Mouse (Mus musculus) neural tube, embryonic 13.5 days (tissue): Measurements from ENCODE around the gene Rnf38. TPM values are rescaled to one million over a fixed set of nuclear protein-coding genes. Genes with fewer than 3 reads are reported as not detected.

Experiments
- ATAC-seq: fragments of 200-750 bp; cut with Nextera tagmentation; 2 replicates; pipeline ENCODE4 v1.8.0; 2017; ENCODE audit warnings: low read depth, mild to moderate bottlenecking, moderate TSS enrichment, moderate library complexity
- H3K27ac ChIP-seq: fragments of 300-500 bp; sonication (generic); replicated peaks from 2 replicates; pipeline ENCODE4 v1.5.1; 2015; ENCODE audit warnings: moderate library complexity, mild to moderate bottlenecking, inconsistent platforms
- H3K27me3 ChIP-seq: fragments of 300-500 bp; sonication (generic); 2 replicates; pipeline ENCODE4 v1.6.1; 2015; ENCODE audit warnings: mild to moderate bottlenecking, inconsistent platforms
- H3K36me3 ChIP-seq: fragments of 300-500 bp; sonication (generic); 2 replicates; pipeline ENCODE4 v1.6.1; 2015; ENCODE audit warnings: mild to moderate bottlenecking, inconsistent platforms
- H3K4me1 ChIP-seq: fragments of 300-500 bp; sonication (generic); replicated peaks from 2 replicates; pipeline ENCODE4 v1.6.1; 2015; ENCODE audit warnings: inconsistent platforms
- H3K4me2 ChIP-seq: fragments of 300-500 bp; sonication (generic); 2 replicates; pipeline ENCODE4 v1.6.1; 2015; ENCODE audit warnings: inconsistent platforms, mild to moderate bottlenecking, moderate library complexity
- H3K4me3 ChIP-seq: fragments of 300-500 bp; sonication (generic); 2 replicates; pipeline ENCODE4 v1.5.1; 2015; ENCODE audit warnings: mild to moderate bottlenecking, inconsistent platforms
- H3K9ac ChIP-seq: fragments of 300-500 bp; sonication (generic); 2 replicates; pipeline ENCODE4 v1.6.1; 2015; ENCODE audit warnings: moderate library complexity, mild to moderate bottlenecking, inconsistent platforms
- H3K9me3 ChIP-seq: fragments of 300-500 bp; sonication (generic); 2 replicates; pipeline ENCODE4 v1.6.1; 2016; ENCODE audit warnings: inconsistent platforms
- WGBS: fragments of 180-500 bp; shearing (Covaris S2); methylation state at CpG from one replicate; pipeline ENCODE4 v1.1.7; 2015; 5-methylcytosine and 5-hydroxymethylcytosine counted together
- polyA plus RNA-seq: library from polyadenylated mRNA; unstranded; fragments of >200 nt; fragmentation: Nextera tagmentation; extraction: Ambion mirVana; gene quantifications from 2 replicates; pipeline ENCODE4 v1.2.1, GENCODE M21; 2015

Rnf38 gene
- polyA plus RNA-seq, 1 experiment from 2014 or later: 34.1 TPM

- 4% methylated on average over 9 of the region's 10 CpGs for WGBS
- Histone ChIP-seq H3K4me3 (peak overlapping the region; percentile 10), H3K27ac (peak overlapping the region; percentile 76), H3K27me3 (no peaks in the 10 kb centered on the region), H3K9ac (no peak overlapping the region), H3K9me3 (no peaks in the 10 kb centered on the region), H3K4me2 (peak overlapping the region; percentile 39), H3K4me1 (peaks cover 59% of the 10 kb centered on the region), H3K36me3 (no peaks in the 10 kb centered on the region)
- ATAC-seq: no peak
Measured at GRCm38 (mm10) chr4:44249705-44250104, 16.1 kb upstream of the Rnf38 start.

DNA sequence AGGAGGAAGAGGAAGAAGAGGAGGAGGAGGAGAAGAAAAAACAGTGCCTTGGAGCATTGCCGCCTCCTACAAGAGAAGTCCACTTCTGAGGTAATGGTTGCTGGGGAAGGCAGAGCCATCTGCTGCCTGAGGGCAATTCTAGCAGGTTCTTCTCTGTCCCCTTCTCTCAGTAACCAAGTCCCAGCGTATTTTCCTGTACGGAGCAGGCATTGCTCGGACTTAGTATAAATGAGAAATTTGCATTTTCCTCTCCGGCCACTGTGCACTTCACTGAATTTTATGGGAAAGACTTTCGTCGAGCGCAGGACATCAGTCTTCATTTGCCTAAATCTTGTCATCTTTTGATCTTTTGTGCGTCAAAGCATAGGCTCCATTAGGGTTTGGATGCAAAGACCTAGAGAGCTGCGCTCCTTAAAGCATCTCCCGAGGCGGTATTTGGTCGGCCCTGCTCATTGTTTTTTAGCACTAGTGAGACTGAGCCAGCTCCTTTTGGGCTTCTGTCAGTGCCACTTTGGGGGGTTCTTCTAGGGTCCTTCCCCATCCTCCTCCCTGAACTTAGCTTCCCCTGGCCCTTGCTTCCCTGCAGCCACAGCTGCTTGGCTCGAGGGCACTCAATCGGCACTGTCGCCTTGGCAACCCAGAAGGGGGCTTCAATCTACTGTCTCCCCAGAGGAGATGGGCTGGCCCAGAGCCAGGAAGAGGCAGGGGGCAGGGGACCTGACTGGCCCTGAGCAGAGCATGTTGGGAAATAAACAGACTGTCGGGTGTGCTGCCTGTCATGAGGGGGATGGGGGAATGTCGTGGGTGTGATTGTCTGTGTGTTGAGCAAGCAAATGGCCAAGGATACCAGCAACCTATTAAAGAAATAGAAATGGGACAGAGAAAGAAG lies 13.7 kb upstream of the Rnf38 start:
- no peaks in the 10 kb centered on the region for H3K9me3 ChIP-seq
- H3K27ac ChIP-seq: peak overlapping the region; percentile 92
- peak overlapping the region; percentile 48 for H3K4me2 ChIP-seq
- ATAC-seq: peak; percentile 92
- H3K27me3 ChIP-seq: no peaks in the 10 kb centered on the region
- WGBS: 4% methylated on average over 18 of the region's 18 CpGs
- peak overlapping the region; percentile 21 for H3K4me3 ChIP-seq
- no peaks in the 10 kb centered on the region for H3K36me3 ChIP-seq
- H3K4me1 ChIP-seq: peaks cover 49% of the 10 kb centered on the region
- H3K9ac ChIP-seq: peak overlapping the region; percentile 34; the same call in 1 of the 2 replicates

- no peak overlapping the region for H3K4me2 ChIP-seq
- no peaks in the 10 kb centered on the region for H3K36me3 ChIP-seq
- WGBS: 87% methylated on average over 4 of the region's 4 CpGs
- H3K4me1 ChIP-seq: peaks cover 39% of the 10 kb centered on the region
- no peak overlapping the region; the same call in 1 of the 2 replicates for H3K27ac ChIP-seq
- no peak overlapping the region for H3K4me3 ChIP-seq
- H3K9ac ChIP-seq: no peak overlapping the region
- no peaks in the 10 kb centered on the region for H3K27me3 ChIP-seq
- ATAC-seq: no peak
- no peaks in the 10 kb centered on the region for H3K9me3 ChIP-seq
Measured at GRCm38 (mm10) chr4:44246285-44246684, 12.7 kb upstream of the Rnf38 start.

DNA sequence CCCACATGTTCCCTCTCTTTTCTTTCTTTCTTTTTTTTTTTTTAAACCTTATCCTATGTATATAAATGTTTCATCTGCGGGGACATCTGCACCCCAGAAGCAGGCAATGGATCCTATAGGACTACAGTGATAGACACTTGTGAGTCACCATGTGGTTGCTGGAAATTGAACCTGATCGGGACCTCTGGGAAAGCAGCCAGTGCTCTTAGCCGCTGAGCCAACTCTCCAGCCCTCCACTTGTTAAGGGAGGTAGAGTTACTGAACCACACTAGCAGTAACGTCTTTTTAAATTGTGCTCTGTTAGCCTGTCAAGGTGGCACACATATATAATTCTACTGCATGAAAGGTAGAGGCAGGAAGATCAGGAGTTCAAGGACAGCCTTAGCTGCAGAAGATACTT lies 8.0 kb upstream of the Rnf38 start:
- H3K27ac ChIP-seq: no peak overlapping the region
- 74% methylated on average over 4 of the region's 4 CpGs for WGBS
- no peak overlapping the region for H3K4me3 ChIP-seq
- no peaks in the 10 kb centered on the region for H3K36me3 ChIP-seq
- no peaks in the 10 kb centered on the region for H3K9me3 ChIP-seq
- H3K4me1 ChIP-seq: no peaks in the 10 kb centered on the region
- no peak for ATAC-seq
- H3K9ac ChIP-seq: no peak overlapping the region
- H3K27me3 ChIP-seq: no peaks in the 10 kb centered on the region
- no peak overlapping the region for H3K4me2 ChIP-seq

- Histone ChIP-seq H3K27ac (no peak overlapping the region), H3K4me2 (no peak overlapping the region), H3K9me3 (no peaks in the 10 kb centered on the region), H3K4me1 (peaks cover 30% of the 10 kb centered on the region), H3K36me3 (no peaks in the 10 kb centered on the region), H3K27me3 (no peaks in the 10 kb centered on the region), H3K4me3 (no peak overlapping the region), H3K9ac (no peak overlapping the region)
- ATAC-seq: no peak
- 65% methylated on average over 2 of the region's 2 CpGs for WGBS
Measured at GRCm38 (mm10) chr4:44235946-44236345, 2.4 kb upstream of the Rnf38 start.

DNA sequence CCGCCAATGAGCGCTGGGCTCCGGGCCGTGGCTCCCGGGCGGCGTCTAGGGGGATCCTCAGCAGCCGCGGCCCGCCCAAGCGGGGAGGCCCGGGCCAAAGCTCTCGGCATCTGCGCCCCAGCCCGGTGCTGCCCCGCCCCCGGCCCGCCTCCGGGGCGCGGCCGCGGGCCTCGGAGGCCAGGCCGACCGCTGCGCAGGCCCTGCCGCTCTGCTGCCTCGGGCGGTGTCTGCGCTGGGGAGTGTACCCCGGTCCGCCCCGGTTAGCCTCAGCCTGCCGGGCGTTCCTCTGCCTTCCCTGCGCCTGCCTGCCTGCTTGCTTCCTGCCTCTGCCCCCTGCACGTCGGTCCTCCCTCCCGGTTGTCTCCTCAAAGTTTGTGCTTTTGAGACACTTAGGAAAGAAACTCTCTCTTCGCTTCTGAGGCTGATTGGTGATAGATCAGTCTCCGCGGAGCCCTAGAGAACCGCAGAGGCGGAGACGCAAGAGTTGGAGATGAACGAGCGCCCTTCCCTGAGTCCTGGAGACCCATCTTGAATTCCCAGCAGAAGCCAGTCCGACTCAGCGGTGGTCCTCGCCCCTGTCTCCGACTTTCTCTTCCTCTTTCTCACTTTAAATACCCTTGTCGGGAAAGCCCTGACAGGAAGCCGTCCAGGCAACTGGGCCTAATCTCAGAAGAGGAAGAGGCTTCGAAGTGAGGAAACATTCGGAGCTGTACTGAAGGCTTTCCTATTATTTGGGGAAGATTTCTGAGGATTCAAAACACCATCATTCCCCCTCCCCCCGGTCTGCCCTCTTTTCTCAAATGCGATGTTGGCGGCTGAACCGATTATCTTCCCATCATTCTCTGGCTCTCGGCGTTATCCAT lies 646 bp upstream of the Rnf38 start:
- peak overlapping the region; percentile 91 for H3K27ac ChIP-seq
- H3K36me3 ChIP-seq: no peaks in the 10 kb centered on the region
- peaks cover 37% of the 10 kb centered on the region for H3K4me1 ChIP-seq
- peak; percentile 97 for ATAC-seq
- no peaks in the 10 kb centered on the region for H3K27me3 ChIP-seq
- under 1% methylated on average over 53 of the region's 62 CpGs for WGBS
- peak overlapping the region; percentile 98 for H3K9ac ChIP-seq
- H3K4me3 ChIP-seq: peak overlapping the region; percentile 92
- no peaks in the 10 kb centered on the region for H3K9me3 ChIP-seq
- peak overlapping the region; percentile 89 for H3K4me2 ChIP-seq

- H3K4me2 ChIP-seq: peak overlapping the region; percentile 89
- H3K4me1 ChIP-seq: peaks cover 48% of the 10 kb centered on the region
- no peaks in the 10 kb centered on the region for H3K36me3 ChIP-seq
- H3K27me3 ChIP-seq: no peaks in the 10 kb centered on the region
- peak overlapping the region; percentile 91 for H3K27ac ChIP-seq
- peak overlapping the region; percentile 92 for H3K4me3 ChIP-seq
- 1% methylated on average over 42 of the region's 68 CpGs for WGBS
- no peaks in the 10 kb centered on the region for H3K9me3 ChIP-seq
- peak overlapping the region; percentile 98 for H3K9ac ChIP-seq
- peak; percentile 65 for ATAC-seq
Measured at GRCm38 (mm10) chr4:44232771-44233712, 547 bp downstream of the Rnf38 start.

- Histone ChIP-seq H3K36me3 (no peaks in the 10 kb centered on the region), H3K4me2 (no peak overlapping the region), H3K9me3 (no peaks in the 10 kb centered on the region), H3K9ac (no peak overlapping the region), H3K27ac (0 out of 2 replicates have a peak overlapping the region, but pooled peaks have one; percentile 28), H3K4me3 (no peak overlapping the region), H3K27me3 (no peaks in the 10 kb centered on the region), H3K4me1 (peaks cover 57% of the 10 kb centered on the region)
- WGBS: 87% methylated on average over 10 of the region's 10 CpGs
- ATAC-seq: no peak
Measured at GRCm38 (mm10) chr4:44225128-44225527, 8.5 kb downstream of the Rnf38 start.

GRCm38 (mm10) chr4:44224141-44224540 lies 9.4 kb downstream of the Rnf38 start:
- Histone ChIP-seq H3K4me2 (peak overlapping the region; percentile 11; the same call in 1 of the 2 replicates), H3K27ac (no peak overlapping the region; the same call in 1 of the 2 replicates)
- 21% methylated on average over 9 of the region's 9 CpGs for WGBS

DNA sequence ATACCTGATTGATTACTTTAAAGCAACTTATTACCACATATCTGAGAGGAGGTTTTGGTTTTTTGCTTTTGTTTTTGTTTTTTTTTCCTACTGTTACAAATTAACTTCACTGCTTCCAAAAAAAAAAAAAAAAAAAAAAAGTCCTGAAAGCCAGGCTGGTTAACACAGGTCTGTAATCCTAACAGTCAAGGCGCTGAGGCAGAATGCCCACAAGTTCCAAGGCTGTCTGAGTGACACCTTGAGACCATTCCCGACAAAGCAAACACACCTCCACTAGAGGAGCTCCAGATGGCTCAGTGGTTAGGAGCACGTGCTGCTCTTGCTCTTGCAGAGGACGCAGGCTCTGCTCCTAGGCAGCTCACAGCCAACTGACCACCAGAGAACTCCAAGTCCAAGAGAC lies 10.1 kb downstream of the Rnf38 start:
- H3K9me3 ChIP-seq: no peaks in the 10 kb centered on the region

More at GRCm38 (mm10) chr4:44224141-44224540, 9.4 kb downstream of the Rnf38 start:
- H3K36me3 ChIP-seq: no peaks in the 10 kb centered on the region
- no peak overlapping the region for H3K9ac ChIP-seq
- H3K4me1 ChIP-seq: peaks cover 55% of the 10 kb centered on the region
- ATAC-seq: no peak
- H3K9me3 ChIP-seq: no peaks in the 10 kb centered on the region
- no peaks in the 10 kb centered on the region for H3K27me3 ChIP-seq
- no peak overlapping the region for H3K4me3 ChIP-seq

DNA sequence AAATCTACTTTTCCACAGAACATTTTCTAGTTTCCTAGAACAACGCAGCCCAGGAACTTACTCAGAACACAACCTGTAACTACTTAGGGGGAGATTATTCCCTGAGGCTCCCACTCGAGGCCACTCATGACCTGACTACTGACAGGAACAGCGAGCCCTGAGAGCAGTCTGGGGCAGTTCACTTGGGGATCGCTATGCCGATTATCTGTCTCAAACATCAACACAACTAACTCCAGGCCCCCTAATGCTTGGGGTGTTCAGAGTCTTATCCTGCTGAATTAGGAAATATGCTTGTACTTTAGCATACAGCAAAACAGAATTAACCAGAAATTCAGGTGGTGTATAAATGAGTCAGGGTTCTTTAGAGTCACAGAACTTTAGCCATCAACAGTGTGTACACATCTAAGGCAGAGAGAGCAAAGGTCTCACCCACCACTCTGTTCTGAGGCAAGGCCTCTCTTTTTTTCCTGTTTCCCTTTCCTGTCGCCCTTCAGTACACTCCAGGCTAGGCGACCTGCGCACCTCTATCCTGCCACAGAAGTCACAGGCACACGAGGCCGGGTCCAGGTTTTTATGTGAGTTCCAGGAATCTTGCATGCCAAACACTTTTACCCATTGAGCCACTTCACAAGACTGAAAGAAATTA lies 16.7 kb downstream of the Rnf38 start:
- Histone ChIP-seq H3K9ac (no peak overlapping the region), H3K36me3 (no peaks in the 10 kb centered on the region), H3K4me2 (no peak overlapping the region), H3K27ac (no peak overlapping the region), H3K9me3 (no peaks in the 10 kb centered on the region), H3K4me1 (peaks cover 1% of the 10 kb centered on the region; the same call in 1 of the 2 replicates), H3K4me3 (no peak overlapping the region), H3K27me3 (no peaks in the 10 kb centered on the region)
- WGBS: 81% methylated on average over 10 of the region's 10 CpGs
- ATAC-seq: no peak

More for the DNA sequence above, 10.1 kb downstream of the Rnf38 start:
- Histone ChIP-seq H3K36me3 (no peaks in the 10 kb centered on the region), H3K4me1 (peaks cover 48% of the 10 kb centered on the region), H3K9ac (no peak overlapping the region), H3K27ac (no peak overlapping the region), H3K27me3 (no peaks in the 10 kb centered on the region), H3K4me3 (no peak overlapping the region), H3K4me2 (no peak overlapping the region)
- no peak for ATAC-seq
- 69% methylated on average over 4 of the region's 4 CpGs for WGBS
